Mouse (Mus musculus): ENCODE data around the gene Panx2. TPM values are rescaled to one million over a fixed set of nuclear protein-coding genes. Genes with fewer than 3 reads are reported as not detected.

Gene Panx2
- total RNA-seq (2012; rRNA removed), result not detected in 2 replicates
- total RNA-seq (2014; rRNA removed), result not detected in 2 replicates
- not detected in 2 replicates for polyA plus RNA-seq (2012; ENCODE audit: insufficient read length, low read depth)

- Histone ChIP-seq H3K9me3 (replicated peaks; ENCODE audit: low read length) (peaks cover 6% of the 10 kb centered on the region), H3K36me3 (replicated peaks in 1 of 2; ENCODE audit: control insufficient read depth in 1 of 2, insufficient read depth in 1 of 2, low read length in 1 of 2) (no peaks in the 10 kb centered on the region), H3K4me2 (ENCODE audit: insufficient read depth, low read depth, poor library complexity, severe bottlenecking) (no peak within 1 kb of the TSS), H3K27ac (ENCODE audit: insufficient read depth, low read depth) (no peak within 1 kb of the TSS), H3K27me3 (replicated peaks) (peaks cover 86% of the 10 kb centered on the region), H3K4me1 (ENCODE audit: control insufficient read depth in 1 of 2, insufficient read depth in 2 of 2) (no peaks in the 10 kb centered on the region), H3K4me3 (replicated peaks in 1 of 3; ENCODE audit: low read depth in 2 of 3, low read length in 2 of 3, poor library complexity in 1 of 3) (no peak within 1 kb of the TSS), H3K9ac (ENCODE audit: insufficient read depth, low read depth) (no peak within 1 kb of the TSS), H3K79me2 (replicated peaks; ENCODE audit: control insufficient read depth, extremely low read depth, insufficient read depth, poor library complexity, severe bottlenecking) (no peaks in the 10 kb centered on the region)
- dilution Hi-C loops (cut with MboI; ENCODE audit: extremely low pct_ligation_motif_present, extremely low pct_unique_long_range_greater_than_20kb, low sequenced_read_pairs), result no loop called here
- in situ Hi-C loops (cut with MboI; ENCODE audit: low pct_ligation_motif_present, low pct_unique_long_range_greater_than_20kb, low sequenced_read_pairs), result loop anchor here (25.0 kb wide), 1 partner anchor 97 kb away; the partner anchor contains the start of gene Ttll8
- TF ChIP-seq MYC (IDR thresholded peaks at IDR 0.05; ENCODE audit: low read depth, low read length), result no peak
- no peak for TF ChIP-seq PAX5 (IDR thresholded peaks at IDR 0.05; ENCODE audit: low read length)
- no peak for TF ChIP-seq MXI1 (IDR thresholded peaks at IDR 0.05; ENCODE audit: low read depth, low read length)
- no peak for TF ChIP-seq USF1 (IDR thresholded peaks at IDR 0.05; ENCODE audit: low read depth, low read length)
- no peak for TF ChIP-seq ZKSCAN1 (IDR thresholded peaks at IDR 0.05; ENCODE audit: borderline replicate concordance, low read depth, low read length)
- no peak for TF ChIP-seq ZNF384 (IDR thresholded peaks at IDR 0.05; ENCODE audit: low read depth, low read length)
- no peak for TF ChIP-seq POLR2A (IDR thresholded peaks at IDR 0.05; ENCODE audit: low read depth, low read length)
- no peak for TF ChIP-seq ELF1 (IDR thresholded peaks at IDR 0.05; ENCODE audit: low read depth, low read length)
- DNase-seq (ENCODE audit: extremely low read depth), result no peak
Observed at GRCm38 (mm10) chr15:89059161-89059931, at the start of gene Panx2. Gene Panx2 (plus strand): TSS chr15:89059734.

- H3K27me3 ChIP-seq (replicated peaks), result peaks cover 71% of the 10 kb centered on the region
- no peak overlapping the region for H3K4me3 ChIP-seq (replicated peaks in 1 of 3; ENCODE audit: low read depth in 2 of 3, low read length in 2 of 3, poor library complexity in 1 of 3)
- DNase-seq (ENCODE audit: extremely low read depth), result no peak
- H3K4me2 ChIP-seq (ENCODE audit: insufficient read depth, low read depth, poor library complexity, severe bottlenecking), result no peak overlapping the region
- no peak overlapping the region for H3K27ac ChIP-seq (ENCODE audit: insufficient read depth, low read depth)
- no peaks in the 10 kb centered on the region for H3K4me1 ChIP-seq (ENCODE audit: control insufficient read depth in 1 of 2, insufficient read depth in 2 of 2)
- H3K9me3 ChIP-seq (replicated peaks; ENCODE audit: low read length), result no peaks in the 10 kb centered on the region
- in situ Hi-C loops (cut with MboI; ENCODE audit: low pct_ligation_motif_present, low pct_unique_long_range_greater_than_20kb, low sequenced_read_pairs) (no loop called here), dilution Hi-C loops (cut with MboI; ENCODE audit: extremely low pct_ligation_motif_present, extremely low pct_unique_long_range_greater_than_20kb, low sequenced_read_pairs) (no loop called here)
- TF ChIP-seq RCOR1 (conservative IDR thresholded peaks at IDR 0.05; ENCODE audit: low read depth, low read length) (no peak), MAFK (IDR thresholded peaks at IDR 0.05; ENCODE audit: insufficient replicate concordance, low read length) (no peak), POLR2AphosphoS2 (IDR thresholded peaks at IDR 0.05; ENCODE audit: low read depth, low read length) (no peak), EP300 (IDR thresholded peaks at IDR 0.05; ENCODE audit: low read length) (no peak), SIN3A (IDR thresholded peaks at IDR 0.05; ENCODE audit: low read length) (no peak), GABPA (IDR thresholded peaks at IDR 0.05; ENCODE audit: insufficient replicate concordance, low read depth, low read length) (no peak), E2F4 (IDR thresholded peaks at IDR 0.05; ENCODE audit: insufficient replicate concordance, low read depth, low read length) (no peak), MAZ (IDR thresholded peaks at IDR 0.05; ENCODE audit: low read depth, low read length) (no peak), USF1 (IDR thresholded peaks at IDR 0.05; ENCODE audit: low read depth, low read length) (no peak), ZC3H11A (IDR thresholded peaks at IDR 0.05; ENCODE audit: low read depth, low read length) (no peak), UBTF (IDR thresholded peaks at IDR 0.05; ENCODE audit: low read depth, low read length) (no peak), CHD2 (IDR thresholded peaks at IDR 0.05; ENCODE audit: low read length) (no peak), KAT2A (IDR thresholded peaks at IDR 0.05; ENCODE audit: insufficient replicate concordance, low read length) (no peak)
- no peaks in the 10 kb centered on the region for H3K79me2 ChIP-seq (replicated peaks; ENCODE audit: control insufficient read depth, extremely low read depth, insufficient read depth, poor library complexity, severe bottlenecking)
- H3K36me3 ChIP-seq (replicated peaks in 1 of 2; ENCODE audit: control insufficient read depth in 1 of 2, insufficient read depth in 1 of 2, low read length in 1 of 2), result no peaks in the 10 kb centered on the region
- H3K9ac ChIP-seq (ENCODE audit: insufficient read depth, low read depth), result no peak overlapping the region
Observed at GRCm38 (mm10) chr15:89016722-89017121, 42.8 kb upstream of the Panx2 start.
